Mouse (Mus musculus) megakaryocyte, embryonic 14.5 days (primary cell): Measurements from ENCODE around the gene Rfx3.

Experiments used
- FLI1 ChIP-seq: IDR thresholded peaks from 2 replicates; pipeline ENCODE4 v1.6.1; 2012; ENCODE audit warnings: low read length, inconsistent platforms, mixed read lengths
- GATA1 ChIP-seq: IDR thresholded peaks from 3 replicates; pipeline ENCODE4 v1.6.1; 2012; ENCODE audit warnings: mixed read lengths, low read length, inconsistent platforms, borderline replicate concordance

DNA sequence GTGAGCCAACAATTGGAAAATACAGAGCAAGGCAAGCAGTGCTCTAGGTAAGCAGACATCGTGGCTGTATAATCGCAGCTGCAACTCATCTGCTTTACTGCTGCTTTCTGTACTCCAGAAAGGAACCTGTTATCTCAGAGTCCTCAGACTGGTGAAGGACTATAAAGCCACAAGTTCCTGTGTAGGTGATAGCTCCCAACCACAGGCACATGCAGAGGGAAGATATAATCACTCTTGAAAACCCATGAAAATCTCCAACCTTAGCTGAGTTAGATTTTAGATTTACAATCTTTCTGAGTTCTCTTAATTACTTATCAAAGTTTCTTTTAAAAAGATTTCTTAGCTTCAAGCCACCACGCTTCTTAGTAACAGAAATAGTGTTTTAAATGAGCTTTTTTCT, 84.6 kb downstream of the Rfx3 start:
- no peak for TF ChIP-seq FLI1
- no peak for TF ChIP-seq GATA1
